Mouse (Mus musculus): Measurements from ENCODE around the gene Apol7a. TPM values are rescaled to one million over a fixed set of nuclear protein-coding genes. Genes with fewer than 3 reads are reported as not detected.
"Not testable (repeated sequence)": the region's sequence is repeated elsewhere in the genome, so short reads cannot be mapped to it uniquely, and the experiment has no call there.

Apol7a gene
- polyA plus RNA-seq, 1 experiment from 2014 or later: 1.8 TPM

DNA sequence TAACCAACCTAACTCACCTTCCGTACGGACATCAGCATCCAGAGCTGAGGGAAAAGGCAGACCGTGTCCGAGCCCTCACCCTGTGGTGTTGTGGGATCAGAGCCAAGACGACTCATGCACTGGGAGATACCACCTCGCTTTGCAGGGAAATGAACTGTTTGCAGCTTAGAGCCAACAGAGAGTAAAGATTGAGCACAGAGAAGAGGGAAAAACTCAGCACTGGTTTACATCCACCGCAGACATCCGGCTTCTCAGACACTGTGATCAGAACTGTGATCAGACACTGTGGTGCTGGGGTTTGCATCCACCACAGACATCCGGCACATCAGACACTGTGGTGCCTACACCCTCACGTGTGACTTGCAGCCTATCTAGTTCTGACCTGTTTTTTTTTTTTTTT, 7.5 kb upstream of the Apol7a start:
- not testable (repeated sequence) for H3K4me2 ChIP-seq; H3K9me3 ChIP-seq (replicated peaks); ATAC-seq (ENCODE audit: insufficient read depth); H3K36me3 ChIP-seq (replicated peaks); H3K4me1 ChIP-seq (replicated peaks); H3K9ac ChIP-seq; H3K27me3 ChIP-seq; H3K27ac ChIP-seq (replicated peaks); H3K4me3 ChIP-seq (replicated peaks)
- 61% methylated on average over 10 of the region's 10 CpGs for WGBS (ENCODE audit: insufficient replicate concordance)

DNA sequence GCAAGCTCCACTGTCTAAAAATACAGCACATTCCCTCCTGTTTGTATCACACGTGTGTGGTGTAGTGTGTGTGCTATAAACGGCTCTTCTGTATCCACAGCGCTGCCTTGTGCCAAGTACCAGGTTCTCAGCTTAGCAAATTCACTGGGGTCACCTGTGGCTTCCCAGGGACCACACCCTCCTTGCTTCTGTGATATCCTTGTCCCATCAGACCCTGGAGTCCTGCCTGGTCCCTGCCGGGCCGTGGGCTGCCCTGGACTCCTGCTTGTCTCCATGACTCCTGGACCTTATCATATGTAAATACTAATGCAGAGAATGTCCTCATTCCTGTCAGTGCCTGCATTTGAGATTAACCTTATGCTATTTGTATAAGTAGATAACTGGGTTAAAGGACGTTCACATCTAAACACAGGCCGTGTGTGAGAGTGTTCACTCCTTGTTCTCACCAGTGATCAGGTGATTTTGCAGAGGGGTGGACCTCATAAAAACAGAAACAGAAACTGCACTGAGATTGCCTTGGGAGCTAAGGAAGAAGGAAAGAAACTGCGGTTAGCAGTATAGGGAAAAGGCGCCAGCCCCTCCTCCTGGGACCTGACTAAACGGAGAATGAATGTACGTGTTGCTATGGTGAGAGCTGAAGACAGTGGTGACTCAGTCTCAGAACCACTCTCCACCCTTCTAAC, 1.3 kb downstream of the Apol7a start:
- H3K4me2 ChIP-seq; H3K9me3 ChIP-seq (replicated peaks); H3K4me1 ChIP-seq (replicated peaks); H3K27me3 ChIP-seq; H3K4me3 ChIP-seq (replicated peaks); H3K36me3 ChIP-seq (replicated peaks); H3K9ac ChIP-seq: not testable (repeated sequence)
- WGBS (ENCODE audit: insufficient replicate concordance): 48% methylated on average over 11 of the region's 11 CpGs
- H3K27ac ChIP-seq (replicated peaks): peak overlapping the region; percentile 38; the same call in 1 of the 2 replicates
- peak; percentile 81 for ATAC-seq (ENCODE audit: insufficient read depth)

DNA sequence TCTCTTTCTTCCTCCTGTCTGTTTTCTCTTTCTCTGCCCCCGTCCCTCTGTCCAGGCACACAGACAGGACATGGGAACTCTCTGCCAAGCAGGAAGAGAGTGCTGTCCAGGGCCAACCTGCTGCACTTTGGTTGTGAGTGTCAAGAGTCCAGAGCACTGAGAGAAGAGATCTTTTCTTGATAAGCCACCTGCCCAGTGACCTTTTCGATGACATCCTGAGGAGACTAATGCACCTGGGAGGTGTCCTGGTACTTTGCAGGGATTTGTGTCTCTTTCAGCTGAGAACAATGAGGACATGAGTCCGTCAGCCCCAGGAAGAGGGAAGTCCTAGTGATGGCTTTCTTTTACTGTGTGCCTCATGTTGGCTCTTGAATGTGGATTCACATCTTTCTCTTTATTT, 5.1 kb downstream of the Apol7a start:
- H3K9ac ChIP-seq; H3K27ac ChIP-seq (replicated peaks); H3K36me3 ChIP-seq (replicated peaks); H3K4me3 ChIP-seq (replicated peaks); H3K27me3 ChIP-seq; H3K4me1 ChIP-seq (replicated peaks); H3K9me3 ChIP-seq (replicated peaks); ATAC-seq (ENCODE audit: insufficient read depth); H3K4me2 ChIP-seq: not testable (repeated sequence)
- WGBS (ENCODE audit: insufficient replicate concordance): 34% methylated on average over 3 of the region's 3 CpGs

DNA sequence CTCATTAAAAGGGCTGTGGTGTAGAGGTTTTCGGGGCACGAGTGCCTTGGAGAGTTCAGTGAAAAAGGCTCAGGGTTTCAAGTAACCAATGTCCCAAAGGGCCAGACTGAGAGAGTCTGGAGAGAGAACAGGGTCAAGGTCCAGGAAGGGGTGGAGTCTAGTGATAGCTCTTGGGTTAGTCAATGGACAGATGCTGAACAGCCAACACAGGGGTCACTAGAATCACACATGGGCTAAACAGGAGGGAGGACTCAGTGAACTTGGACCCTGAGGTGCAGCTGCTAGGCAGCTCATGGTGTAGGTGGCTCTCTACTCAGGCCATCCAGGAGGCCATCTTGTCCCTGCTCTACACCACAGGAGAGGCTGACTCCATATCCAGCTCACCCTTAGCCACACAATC, 11.4 kb downstream of the Apol7a start:
- Histone ChIP-seq H3K9me3 (replicated peaks) (no peaks in the 10 kb centered on the region), H3K36me3 (replicated peaks) (no peaks in the 10 kb centered on the region), H3K9ac (no peak overlapping the region), H3K4me2 (no peak overlapping the region), H3K4me3 (replicated peaks) (no peak overlapping the region), H3K4me1 (replicated peaks) (peaks cover 4% of the 10 kb centered on the region; the same call in 1 of the 2 replicates), H3K27me3 (no peaks in the 10 kb centered on the region), H3K27ac (replicated peaks) (no peak overlapping the region)
- 48% methylated on average over 2 of the region's 2 CpGs for WGBS (ENCODE audit: insufficient replicate concordance)
- peak; percentile 51 for ATAC-seq (ENCODE audit: insufficient read depth)

DNA sequence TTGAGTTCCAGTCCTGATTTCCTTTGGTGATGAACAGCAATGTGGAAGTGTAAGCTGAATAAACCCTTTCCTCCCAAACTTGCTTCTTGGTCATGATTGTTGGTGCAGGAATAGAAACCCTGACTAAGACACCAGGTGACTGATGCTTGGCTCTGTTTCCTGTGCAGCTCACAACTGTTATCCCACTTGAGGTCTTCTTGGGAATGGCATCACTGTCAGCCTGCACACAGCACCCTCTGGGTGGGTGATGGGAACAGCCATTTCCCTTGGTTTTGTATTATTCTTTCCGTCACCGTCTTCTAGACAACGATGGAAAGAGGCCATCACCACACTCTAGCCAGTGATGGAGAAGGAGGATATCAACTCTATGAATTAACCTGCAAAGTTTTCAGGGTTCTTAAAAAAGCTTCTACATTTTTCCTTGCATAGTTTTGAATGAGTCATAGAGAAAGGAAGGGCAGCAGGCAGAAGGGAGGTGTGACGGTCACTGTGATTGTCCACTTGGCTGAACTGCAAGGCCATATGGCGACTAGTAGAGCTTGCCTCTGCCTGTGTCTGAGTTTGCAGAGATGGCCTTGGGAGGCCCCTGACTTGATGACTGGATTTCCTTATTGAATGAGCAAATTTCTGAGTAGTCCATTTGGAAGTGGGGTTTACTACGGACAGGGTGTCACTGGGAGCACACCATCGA, 14.4 kb downstream of the Apol7a start:
- 65% methylated on average over 7 of the region's 7 CpGs for WGBS (ENCODE audit: insufficient replicate concordance)
- no peaks in the 10 kb centered on the region for H3K9me3 ChIP-seq (replicated peaks)
- no peak overlapping the region for H3K4me2 ChIP-seq
- H3K4me1 ChIP-seq (replicated peaks): peaks cover 4% of the 10 kb centered on the region; the same call in 1 of the 2 replicates
- H3K9ac ChIP-seq: no peak overlapping the region
- H3K27ac ChIP-seq (replicated peaks): no peak overlapping the region
- no peaks in the 10 kb centered on the region for H3K36me3 ChIP-seq (replicated peaks)
- H3K4me3 ChIP-seq (replicated peaks): no peak overlapping the region
- no peak for ATAC-seq (ENCODE audit: insufficient read depth)
- no peaks in the 10 kb centered on the region for H3K27me3 ChIP-seq

DNA sequence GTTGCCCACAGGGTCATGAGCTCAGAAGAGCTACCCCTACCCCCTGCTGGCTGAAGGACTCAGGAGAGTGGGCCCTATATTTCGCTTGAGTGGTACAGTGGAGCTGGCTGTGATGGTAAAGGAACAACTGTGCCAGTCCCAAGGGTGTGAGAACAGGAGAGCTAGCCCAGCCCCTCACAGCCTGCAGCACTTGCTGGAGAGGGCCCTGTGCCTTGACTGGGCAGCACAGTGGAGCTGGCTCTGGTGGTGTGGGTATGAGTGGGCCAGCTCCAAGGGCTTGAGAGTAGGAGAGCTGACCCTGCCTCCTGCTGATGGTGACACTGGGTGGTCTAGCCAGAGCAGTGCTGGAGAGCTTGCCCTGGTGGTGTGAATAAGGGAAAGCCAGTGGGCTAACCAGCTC, 16.0 kb downstream of the Apol7a start:
- no peaks in the 10 kb centered on the region for H3K27me3 ChIP-seq
- no peak overlapping the region for H3K4me3 ChIP-seq (replicated peaks)
- no peaks in the 10 kb centered on the region for H3K9me3 ChIP-seq (replicated peaks)
- peak; percentile 17; the same call in 1 of the 2 replicates for ATAC-seq (ENCODE audit: insufficient read depth)
- 0 out of 2 replicates have a peak overlapping the region, but pooled peaks have one; percentile 38 for H3K27ac ChIP-seq (replicated peaks)
- H3K9ac ChIP-seq: no peak overlapping the region
- WGBS (ENCODE audit: insufficient replicate concordance): 22% methylated on average over 1 of the region's 1 CpGs
- H3K4me1 ChIP-seq (replicated peaks): peaks cover 4% of the 10 kb centered on the region; the same call in 1 of the 2 replicates
- no peak overlapping the region for H3K4me2 ChIP-seq
- no peaks in the 10 kb centered on the region for H3K36me3 ChIP-seq (replicated peaks)

DNA sequence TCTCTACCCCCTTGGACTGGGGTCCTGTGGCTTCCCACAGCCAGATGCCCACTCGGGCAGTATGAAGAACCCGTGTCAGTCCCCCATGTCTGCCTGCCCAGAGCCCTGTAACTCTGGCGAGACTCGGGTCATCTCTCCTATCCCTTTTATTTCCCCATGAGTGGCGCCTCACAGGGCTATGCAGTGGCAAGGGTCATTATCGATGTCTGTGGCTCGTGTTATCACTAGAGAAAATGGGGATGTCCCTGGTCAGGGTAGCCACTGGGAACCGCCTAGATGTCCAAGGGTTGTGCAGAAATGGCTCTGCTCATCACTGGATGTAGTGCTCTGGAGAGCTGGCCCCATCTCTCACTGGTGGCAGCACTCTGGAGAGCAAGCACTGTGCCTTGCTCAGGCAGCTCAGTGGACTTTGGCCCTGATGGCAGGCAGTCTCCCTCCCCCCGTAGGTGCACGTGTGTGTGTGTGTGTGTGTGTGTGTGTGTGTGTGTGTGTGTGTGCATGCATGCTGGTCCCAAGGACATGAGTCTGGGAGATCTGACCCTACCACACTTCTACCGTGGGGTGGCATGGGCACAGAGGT, 16.5 kb downstream of the Apol7a start:
- Histone ChIP-seq H3K9ac (no peak overlapping the region), H3K4me1 (replicated peaks) (peaks cover 4% of the 10 kb centered on the region; the same call in 1 of the 2 replicates), H3K27me3 (no peaks in the 10 kb centered on the region), H3K4me3 (replicated peaks) (no peak overlapping the region), H3K36me3 (replicated peaks) (no peaks in the 10 kb centered on the region), H3K27ac (replicated peaks) (peak overlapping the region; percentile 55; the same call in 1 of the 2 replicates), H3K4me2 (no peak overlapping the region), H3K9me3 (replicated peaks) (no peaks in the 10 kb centered on the region)
- WGBS (ENCODE audit: insufficient replicate concordance): 56% methylated on average over 11 of the region's 11 CpGs
- ATAC-seq (ENCODE audit: insufficient read depth): peak; percentile 56; the same call in 1 of the 2 replicates

DNA sequence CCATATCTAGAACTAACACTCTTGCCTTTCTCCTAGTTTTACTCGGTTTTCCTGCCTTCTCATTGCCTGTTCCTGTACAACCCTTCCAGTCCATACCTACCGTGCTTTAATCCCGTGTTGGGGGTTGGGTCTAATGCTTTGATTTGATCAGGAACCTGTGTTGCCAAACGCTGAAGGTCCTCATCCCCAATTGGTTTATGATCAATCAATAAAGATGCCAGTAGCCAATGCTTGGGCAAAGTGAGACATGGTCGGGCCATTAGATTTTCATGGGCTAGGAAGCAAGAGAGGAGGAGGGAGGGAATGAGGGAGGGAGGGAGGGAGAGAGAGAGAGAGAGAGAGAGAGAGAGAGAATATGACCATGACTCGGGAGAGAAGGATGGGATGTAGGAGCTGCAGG, 17.4 kb downstream of the Apol7a start:
- peaks cover 4% of the 10 kb centered on the region; the same call in 1 of the 2 replicates for H3K4me1 ChIP-seq (replicated peaks)
- H3K4me2 ChIP-seq: no peak overlapping the region
- H3K36me3 ChIP-seq (replicated peaks): no peaks in the 10 kb centered on the region
- no peaks in the 10 kb centered on the region for H3K9me3 ChIP-seq (replicated peaks)
- WGBS (ENCODE audit: insufficient replicate concordance): 48% methylated on average over 6 of the region's 6 CpGs
- ATAC-seq (ENCODE audit: insufficient read depth): no peak
- H3K27ac ChIP-seq (replicated peaks): no peak overlapping the region
- no peaks in the 10 kb centered on the region for H3K27me3 ChIP-seq
- H3K9ac ChIP-seq: no peak overlapping the region
- no peak overlapping the region for H3K4me3 ChIP-seq (replicated peaks)

DNA sequence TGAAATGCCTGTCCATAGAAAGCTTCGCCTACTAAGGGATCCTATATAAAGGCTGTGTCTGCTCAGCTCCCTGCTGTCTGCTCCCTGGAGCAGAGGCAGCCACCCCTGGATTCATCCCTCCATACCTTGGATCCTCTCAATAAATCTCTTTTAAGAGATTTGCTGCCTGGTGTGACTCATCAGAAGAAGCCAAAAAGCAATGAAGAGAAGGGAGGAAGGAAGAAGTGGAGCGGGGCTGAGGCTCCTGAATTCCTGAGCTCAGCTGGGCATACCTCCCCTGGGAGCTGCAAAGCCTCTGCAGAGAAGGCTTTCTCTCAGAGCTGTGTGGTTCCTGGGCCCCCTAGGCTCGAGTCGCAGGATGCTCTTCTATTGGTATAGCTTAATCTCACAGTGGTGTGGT, 19.0 kb downstream of the Apol7a start:
- Histone ChIP-seq H3K9ac (no peak overlapping the region), H3K27ac (replicated peaks) (no peak overlapping the region)
- WGBS (ENCODE audit: insufficient replicate concordance): 34% methylated on average over 4 of the region's 4 CpGs

DNA sequence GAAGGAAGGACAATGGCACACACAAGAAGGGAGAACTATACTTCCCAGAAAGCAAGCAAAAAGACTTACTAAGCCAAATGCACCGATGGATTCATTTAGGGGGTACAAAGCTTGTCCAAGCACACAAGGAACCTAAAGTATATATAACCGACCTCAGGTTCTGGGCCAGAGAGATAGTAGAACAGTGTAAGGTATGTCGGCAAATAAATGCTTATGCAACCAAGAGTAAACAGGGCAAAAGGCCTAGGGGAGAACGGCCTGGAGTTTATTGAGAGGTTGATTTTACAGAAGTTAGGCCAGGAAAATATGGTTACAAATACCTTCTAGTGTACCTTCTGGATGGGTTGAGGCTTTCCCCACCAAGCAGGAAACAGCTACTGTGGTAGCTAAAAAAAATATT, 21.5 kb downstream of the Apol7a start:
- H3K4me3 ChIP-seq (replicated peaks): no peak overlapping the region
- H3K9ac ChIP-seq: no peak overlapping the region
- no peaks in the 10 kb centered on the region for H3K9me3 ChIP-seq (replicated peaks)
- H3K36me3 ChIP-seq (replicated peaks): no peaks in the 10 kb centered on the region
- H3K27ac ChIP-seq (replicated peaks): peak overlapping the region; percentile 67
- 60% methylated on average over 4 of the region's 4 CpGs for WGBS (ENCODE audit: insufficient replicate concordance)
- no peaks in the 10 kb centered on the region for H3K4me1 ChIP-seq (replicated peaks)
- no peak overlapping the region for H3K4me2 ChIP-seq
- peak; percentile 56; the same call in 1 of the 2 replicates for ATAC-seq (ENCODE audit: insufficient read depth)
- no peaks in the 10 kb centered on the region for H3K27me3 ChIP-seq

More for the DNA sequence above, 19.0 kb downstream of the Apol7a start:
- Histone ChIP-seq H3K36me3 (replicated peaks) (no peaks in the 10 kb centered on the region), H3K4me2 (no peak overlapping the region), H3K4me1 (replicated peaks) (peaks cover 4% of the 10 kb centered on the region; the same call in 1 of the 2 replicates), H3K9me3 (replicated peaks) (no peaks in the 10 kb centered on the region), H3K27me3 (no peaks in the 10 kb centered on the region), H3K4me3 (replicated peaks) (no peak overlapping the region)
- ATAC-seq (ENCODE audit: insufficient read depth): no peak

DNA sequence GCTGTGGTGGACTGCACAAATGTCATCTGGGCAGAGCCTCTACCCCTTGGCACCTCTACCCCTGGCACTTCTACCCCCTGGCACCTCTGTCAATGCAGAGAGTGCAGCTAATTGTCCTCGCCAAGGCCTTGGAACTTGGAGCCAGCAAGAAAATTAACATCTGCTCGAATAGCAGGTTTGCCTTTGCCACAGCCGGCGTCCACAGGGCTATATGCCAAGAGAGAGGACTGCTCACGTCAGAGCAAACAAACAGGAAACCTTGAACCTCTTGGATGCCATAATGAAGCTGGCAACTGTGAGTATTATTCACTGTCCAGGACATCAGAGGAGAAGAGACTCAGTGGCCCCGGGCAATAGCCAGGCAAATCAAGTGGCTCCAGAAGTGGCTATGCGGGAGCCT, 22.0 kb downstream of the Apol7a start:
- peak; percentile 52; the same call in 1 of the 2 replicates for ATAC-seq (ENCODE audit: insufficient read depth)
- 52% methylated on average over 7 of the region's 7 CpGs for WGBS (ENCODE audit: insufficient replicate concordance)

More for the DNA sequence above, 22.0 kb downstream of the Apol7a start:
- H3K4me2 ChIP-seq: no peak overlapping the region
- no peaks in the 10 kb centered on the region for H3K4me1 ChIP-seq (replicated peaks)
- no peaks in the 10 kb centered on the region for H3K36me3 ChIP-seq (replicated peaks)
- no peak overlapping the region for H3K9ac ChIP-seq
- H3K4me3 ChIP-seq (replicated peaks): no peak overlapping the region
- peak overlapping the region; percentile 67 for H3K27ac ChIP-seq (replicated peaks)
- no peaks in the 10 kb centered on the region for H3K9me3 ChIP-seq (replicated peaks)
- H3K27me3 ChIP-seq: no peaks in the 10 kb centered on the region

Data from liver, embryonic 15.5 days (tissue).